Mouse (Mus musculus): ENCODE measurements at regions not wholly inside any gene's neighbourhood (a gene's known extent, or its start where the extent isn't known, plus 50 kb on each side); places are given as distances from the start of the nearest gene placed in this dataset.

GRCm38 (mm10) chr3:41857446-41857845 lies 115.0 kb downstream of the D3Ertd751e start:
- H3K4me3 ChIP-seq (ENCODE audit: low read depth, low read length) = no peak overlapping the region
- no peak for DNase-seq (ENCODE audit: low spot score, missing footprints)
- no peak overlapping the region for H3K9ac ChIP-seq (ENCODE audit: low read length)
- no peak overlapping the region for H3K27ac ChIP-seq (ENCODE audit: low read depth, low read length)
- H3K36me3 ChIP-seq (ENCODE audit: control insufficient read depth, insufficient read depth, low read length) = no peaks in the 10 kb centered on the region
- H3K9me3 ChIP-seq (ENCODE audit: control insufficient read depth, low read length) = no peaks in the 10 kb centered on the region
- H3K27me3 ChIP-seq (ENCODE audit: control insufficient read depth, insufficient read depth, low read length) = no peaks in the 10 kb centered on the region
- no peak for ATAC-seq (ENCODE audit: low FRiP score)
- H3K4me2 ChIP-seq = no peak overlapping the region
- WGBS = 83% methylated on average over 2 of the region's 2 CpGs
- H3K4me1 ChIP-seq (ENCODE audit: control insufficient read depth, insufficient read depth, low read length) = no peaks in the 10 kb centered on the region

GRCm38 (mm10) chr3:41862674-41863073 lies 120.3 kb downstream of the D3Ertd751e start:
- Histone ChIP-seq H3K4me3 (ENCODE audit: low read depth, low read length) (no peak overlapping the region), H3K27me3 (ENCODE audit: control insufficient read depth, insufficient read depth, low read length) (no peaks in the 10 kb centered on the region), H3K9me3 (ENCODE audit: control insufficient read depth, low read length) (no peaks in the 10 kb centered on the region), H3K4me2 (no peak overlapping the region), H3K4me1 (ENCODE audit: control insufficient read depth, insufficient read depth, low read length) (no peaks in the 10 kb centered on the region), H3K9ac (ENCODE audit: low read length) (no peak overlapping the region), H3K36me3 (ENCODE audit: control insufficient read depth, insufficient read depth, low read length) (no peaks in the 10 kb centered on the region), H3K27ac (ENCODE audit: low read depth, low read length) (no peak overlapping the region)
- ATAC-seq (ENCODE audit: low FRiP score) (no peak), DNase-seq (ENCODE audit: low spot score, missing footprints) (no peak)

DNA sequence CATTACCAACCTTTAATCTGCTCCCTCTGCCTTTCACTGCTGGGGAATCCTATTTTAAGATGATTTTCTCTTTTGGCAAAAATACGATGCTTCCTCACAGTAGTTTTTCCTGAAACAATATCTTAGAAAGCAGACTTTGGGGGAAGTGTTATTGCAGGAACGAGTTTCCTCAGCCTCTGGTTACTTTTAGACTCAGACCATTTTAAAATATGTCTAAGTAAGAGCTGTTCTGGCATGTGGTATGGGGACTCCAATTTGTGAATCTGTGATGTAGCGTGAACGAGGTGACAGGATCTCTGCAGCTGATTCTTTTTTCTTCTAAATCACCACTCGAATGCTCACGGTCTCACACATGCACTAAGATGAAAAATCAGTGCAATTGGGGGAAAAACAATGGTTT lies 166.5 kb downstream of the D3Ertd751e start:
- WGBS = 92% methylated on average over 6 of the region's 6 CpGs
- H3K4me2 ChIP-seq = no peak overlapping the region
- H3K27ac ChIP-seq (ENCODE audit: low read depth, low read length) = no peak overlapping the region
- no peaks in the 10 kb centered on the region for H3K9me3 ChIP-seq (ENCODE audit: control insufficient read depth, low read length)
- no peak for DNase-seq (ENCODE audit: low spot score, missing footprints)
- no peak overlapping the region for H3K9ac ChIP-seq (ENCODE audit: low read length)
- H3K4me3 ChIP-seq (ENCODE audit: low read depth, low read length) = no peak overlapping the region
- no peaks in the 10 kb centered on the region for H3K36me3 ChIP-seq (ENCODE audit: control insufficient read depth, insufficient read depth, low read length)
- no peaks in the 10 kb centered on the region for H3K4me1 ChIP-seq (ENCODE audit: control insufficient read depth, insufficient read depth, low read length)
- H3K27me3 ChIP-seq (ENCODE audit: control insufficient read depth, insufficient read depth, low read length) = no peaks in the 10 kb centered on the region
- ATAC-seq (ENCODE audit: low FRiP score) = no peak

- Histone ChIP-seq H3K9ac (ENCODE audit: low read length) (no peak overlapping the region), H3K27ac (ENCODE audit: low read depth, low read length) (no peak overlapping the region), H3K4me2 (no peak overlapping the region), H3K9me3 (ENCODE audit: control insufficient read depth, low read length) (no peaks in the 10 kb centered on the region), H3K4me1 (ENCODE audit: control insufficient read depth, insufficient read depth, low read length) (no peaks in the 10 kb centered on the region), H3K4me3 (ENCODE audit: low read depth, low read length) (no peak overlapping the region), H3K27me3 (ENCODE audit: control insufficient read depth, insufficient read depth, low read length) (no peaks in the 10 kb centered on the region), H3K36me3 (ENCODE audit: control insufficient read depth, insufficient read depth, low read length) (no peaks in the 10 kb centered on the region)
- ATAC-seq (ENCODE audit: low FRiP score) (no peak), DNase-seq (ENCODE audit: low spot score, missing footprints) (no peak)
- WGBS = 79% methylated on average over 2 of the region's 2 CpGs
Measured at GRCm38 (mm10) chr3:41913190-41913589, 170.8 kb downstream of the D3Ertd751e start.

DNA sequence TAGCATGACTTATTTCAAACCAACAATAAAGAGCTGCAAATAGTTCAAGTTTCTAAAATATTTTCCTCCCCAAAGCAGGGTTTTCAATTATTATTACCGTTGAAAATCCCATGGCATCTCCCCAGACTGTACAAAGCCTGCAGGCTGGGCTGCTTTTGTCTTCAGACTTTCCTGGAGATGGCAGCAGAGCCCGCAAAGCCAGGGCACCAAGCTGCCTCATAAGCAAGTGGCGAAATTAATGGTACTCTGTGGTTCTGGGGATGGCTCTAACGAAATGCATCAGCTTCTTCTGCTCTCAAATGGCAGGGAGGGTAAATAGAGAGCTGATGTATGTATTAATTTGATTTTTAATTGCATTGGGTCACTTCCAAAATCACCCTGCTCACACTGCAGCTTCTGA lies 197.4 kb downstream of the D3Ertd751e start:
- ATAC-seq (ENCODE audit: low FRiP score) (no peak), DNase-seq (ENCODE audit: low spot score, missing footprints) (no peak)

GRCm38 (mm10) chr3:41942964-41943363 lies 200.6 kb downstream of the D3Ertd751e start:
- Histone ChIP-seq H3K4me1 (ENCODE audit: control insufficient read depth, insufficient read depth, low read length) (no peaks in the 10 kb centered on the region), H3K9me3 (ENCODE audit: control insufficient read depth, low read length) (no peaks in the 10 kb centered on the region), H3K4me3 (ENCODE audit: low read depth, low read length) (no peak overlapping the region), H3K9ac (ENCODE audit: low read length) (no peak overlapping the region), H3K27ac (ENCODE audit: low read depth, low read length) (no peak overlapping the region), H3K4me2 (no peak overlapping the region), H3K36me3 (ENCODE audit: control insufficient read depth, insufficient read depth, low read length) (no peaks in the 10 kb centered on the region), H3K27me3 (ENCODE audit: control insufficient read depth, insufficient read depth, low read length) (no peaks in the 10 kb centered on the region)
- ATAC-seq (ENCODE audit: low FRiP score) (no peak), DNase-seq (ENCODE audit: low spot score, missing footprints) (no peak)
- WGBS = 82% methylated on average over 6 of the region's 6 CpGs

More for the DNA sequence above, 197.4 kb downstream of the D3Ertd751e start:
- H3K4me3 ChIP-seq (ENCODE audit: low read depth, low read length) = no peak overlapping the region
- H3K36me3 ChIP-seq (ENCODE audit: control insufficient read depth, insufficient read depth, low read length) = no peaks in the 10 kb centered on the region
- no peak overlapping the region for H3K27ac ChIP-seq (ENCODE audit: low read depth, low read length)
- H3K4me1 ChIP-seq (ENCODE audit: control insufficient read depth, insufficient read depth, low read length) = no peaks in the 10 kb centered on the region
- 59% methylated on average over 4 of the region's 4 CpGs for WGBS
- no peaks in the 10 kb centered on the region for H3K9me3 ChIP-seq (ENCODE audit: control insufficient read depth, low read length)
- no peak overlapping the region for H3K9ac ChIP-seq (ENCODE audit: low read length)
- no peaks in the 10 kb centered on the region for H3K27me3 ChIP-seq (ENCODE audit: control insufficient read depth, insufficient read depth, low read length)
- H3K4me2 ChIP-seq = no peak overlapping the region

- Histone ChIP-seq H3K27ac (ENCODE audit: low read depth, low read length) (no peak overlapping the region), H3K9me3 (ENCODE audit: control insufficient read depth, low read length) (no peaks in the 10 kb centered on the region), H3K4me2 (no peak overlapping the region), H3K27me3 (ENCODE audit: control insufficient read depth, insufficient read depth, low read length) (no peaks in the 10 kb centered on the region), H3K4me3 (ENCODE audit: low read depth, low read length) (no peak overlapping the region), H3K36me3 (ENCODE audit: control insufficient read depth, insufficient read depth, low read length) (no peaks in the 10 kb centered on the region), H3K4me1 (ENCODE audit: control insufficient read depth, insufficient read depth, low read length) (no peaks in the 10 kb centered on the region), H3K9ac (ENCODE audit: low read length) (no peak overlapping the region)
- ATAC-seq (ENCODE audit: low FRiP score) (no peak), DNase-seq (ENCODE audit: low spot score, missing footprints) (no peak)
- 84% methylated on average over 2 of the region's 2 CpGs for WGBS
Measured at GRCm38 (mm10) chr3:41949404-41949803, 207.0 kb downstream of the D3Ertd751e start.

DNA sequence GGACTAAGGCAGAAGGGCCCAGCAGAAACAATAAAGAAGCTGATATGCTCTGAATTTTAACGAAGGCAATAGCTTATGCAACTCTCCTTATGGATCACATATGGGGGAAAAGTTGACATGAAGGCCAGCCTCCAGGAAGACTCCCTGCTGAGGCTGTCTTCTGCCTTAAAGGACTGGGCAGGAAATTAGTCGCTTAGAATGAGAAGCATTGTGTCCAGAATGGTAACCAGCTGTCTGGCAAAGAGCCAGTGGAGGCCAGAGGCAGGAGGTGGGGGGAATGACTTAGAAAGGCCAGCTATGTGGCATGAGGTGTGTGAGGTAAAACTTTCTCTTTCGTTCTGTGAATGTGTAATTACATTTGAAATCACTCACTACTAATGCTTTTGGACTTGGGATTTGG lies 215.0 kb downstream of the D3Ertd751e start:
- WGBS = 67% methylated on average over 3 of the region's 3 CpGs
- no peak overlapping the region for H3K9ac ChIP-seq (ENCODE audit: low read length)
- no peak overlapping the region for H3K27ac ChIP-seq (ENCODE audit: low read depth, low read length)
- H3K4me3 ChIP-seq (ENCODE audit: low read depth, low read length) = no peak overlapping the region
- no peaks in the 10 kb centered on the region for H3K27me3 ChIP-seq (ENCODE audit: control insufficient read depth, insufficient read depth, low read length)
- no peaks in the 10 kb centered on the region for H3K9me3 ChIP-seq (ENCODE audit: control insufficient read depth, low read length)
- H3K36me3 ChIP-seq (ENCODE audit: control insufficient read depth, insufficient read depth, low read length) = no peaks in the 10 kb centered on the region
- H3K4me1 ChIP-seq (ENCODE audit: control insufficient read depth, insufficient read depth, low read length) = no peaks in the 10 kb centered on the region
- DNase-seq (ENCODE audit: low spot score, missing footprints) = no peak
- no peak overlapping the region for H3K4me2 ChIP-seq
- ATAC-seq (ENCODE audit: low FRiP score) = no peak

GRCm38 (mm10) chr3:41960209-41960608 lies 217.8 kb downstream of the D3Ertd751e start:
- DNase-seq (ENCODE audit: low spot score, missing footprints) (no peak), ATAC-seq (ENCODE audit: low FRiP score) (no peak)
- Histone ChIP-seq H3K9me3 (ENCODE audit: control insufficient read depth, low read length) (no peaks in the 10 kb centered on the region), H3K4me1 (ENCODE audit: control insufficient read depth, insufficient read depth, low read length) (no peaks in the 10 kb centered on the region), H3K27me3 (ENCODE audit: control insufficient read depth, insufficient read depth, low read length) (no peaks in the 10 kb centered on the region), H3K36me3 (ENCODE audit: control insufficient read depth, insufficient read depth, low read length) (no peaks in the 10 kb centered on the region), H3K9ac (ENCODE audit: low read length) (no peak overlapping the region), H3K4me2 (no peak overlapping the region), H3K4me3 (ENCODE audit: low read depth, low read length) (no peak overlapping the region), H3K27ac (ENCODE audit: low read depth, low read length) (no peak overlapping the region)
- 85% methylated on average over 2 of the region's 2 CpGs for whole genome bisulfite sequencing

DNA sequence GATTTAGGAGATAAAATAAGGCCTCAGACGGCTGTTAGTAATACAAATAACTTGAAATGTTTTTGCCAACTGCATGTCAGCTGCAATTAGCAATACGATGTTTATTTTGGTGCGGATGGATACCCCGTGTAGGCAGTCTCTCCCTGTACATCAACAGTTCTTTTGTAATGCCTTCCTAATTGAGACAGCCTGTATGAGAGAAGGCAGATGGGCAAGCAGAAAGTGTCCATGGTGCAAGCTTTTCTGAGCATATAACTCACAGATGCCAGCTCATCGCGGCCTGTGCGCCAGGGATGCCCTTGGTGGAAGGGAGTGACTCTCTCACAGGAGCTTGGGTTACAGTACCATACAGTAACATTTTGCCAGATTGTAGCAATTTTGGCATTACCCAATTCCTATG lies 220.5 kb downstream of the D3Ertd751e start:
- Histone ChIP-seq H3K4me1 (ENCODE audit: control insufficient read depth, insufficient read depth, low read length) (no peaks in the 10 kb centered on the region), H3K9ac (ENCODE audit: low read length) (no peak overlapping the region), H3K36me3 (ENCODE audit: control insufficient read depth, insufficient read depth, low read length) (no peaks in the 10 kb centered on the region), H3K4me2 (no peak overlapping the region), H3K9me3 (ENCODE audit: control insufficient read depth, low read length) (no peaks in the 10 kb centered on the region), H3K27me3 (ENCODE audit: control insufficient read depth, insufficient read depth, low read length) (no peaks in the 10 kb centered on the region), H3K4me3 (ENCODE audit: low read depth, low read length) (no peak overlapping the region), H3K27ac (ENCODE audit: low read depth, low read length) (no peak overlapping the region)
- no peak for ATAC-seq (ENCODE audit: low FRiP score)
- no peak for DNase-seq (ENCODE audit: low spot score, missing footprints)
- 93% methylated on average over 7 of the region's 7 CpGs for WGBS

Data from midbrain, embryonic 11.5 days (tissue).